Mouse (Mus musculus): ENCODE data around the gene Ilk.

- TF ChIP-seq CTCF (IDR thresholded peaks at IDR 0.05; ENCODE audit: low read depth, low read length) (no peak), POLR2A (IDR thresholded peaks at IDR 0.05; ENCODE audit: borderline replicate concordance, low read depth, low read length) (no peak)
These were observed 38.3 kb downstream of the Ilk start for GRCm38 (mm10) chr7:105774661-105775060.
